Mouse (Mus musculus): ENCODE results near the gene Pacsin2. TPM values are rescaled to one million over a fixed set of nuclear protein-coding genes. Genes with fewer than 3 reads are reported as not detected.

Gene Pacsin2
- polyA plus RNA-seq, 1 experiment from 2014 or later, result 20.5 TPM

- WGBS, result 73% methylated on average over 7 of the region's 7 CpGs
- Histone ChIP-seq H3K4me3 (replicated peaks; ENCODE audit: low read length) (no peak overlapping the region), H3K4me2 (replicated peaks) (no peak overlapping the region), H3K36me3 (replicated peaks; ENCODE audit: control insufficient read depth, insufficient read depth) (peaks cover 27% of the 10 kb centered on the region; the same call in 1 of the 2 replicates), H3K4me1 (replicated peaks; ENCODE audit: control insufficient read depth, insufficient read depth, low read length) (peaks cover 15% of the 10 kb centered on the region), H3K27me3 (ENCODE audit: control insufficient read depth, insufficient read depth, low read length) (no peaks in the 10 kb centered on the region), H3K27ac (no peak overlapping the region), H3K9me3 (ENCODE audit: control insufficient read depth, low read length) (no peaks in the 10 kb centered on the region), H3K9ac (no peak overlapping the region)
- no peak for DNase-seq (ENCODE audit: low spot score)
- ATAC-seq (ENCODE audit: low FRiP score), result no peak
Measured at GRCm38 (mm10) chr15:83344956-83345355, 119.5 kb downstream of the Pacsin2 start.

GRCm38 (mm10) chr15:83344157-83344556 is 120.2 kb downstream of the Pacsin2 start:
- Histone ChIP-seq H3K27me3 (ENCODE audit: control insufficient read depth, insufficient read depth, low read length) (no peaks in the 10 kb centered on the region), H3K27ac (no peak overlapping the region), H3K4me1 (replicated peaks; ENCODE audit: control insufficient read depth, insufficient read depth, low read length) (peaks cover 10% of the 10 kb centered on the region), H3K36me3 (replicated peaks; ENCODE audit: control insufficient read depth, insufficient read depth) (peaks cover 27% of the 10 kb centered on the region; the same call in 1 of the 2 replicates), H3K4me3 (replicated peaks; ENCODE audit: low read length) (no peak overlapping the region), H3K9ac (no peak overlapping the region), H3K9me3 (ENCODE audit: control insufficient read depth, low read length) (no peaks in the 10 kb centered on the region), H3K4me2 (replicated peaks) (no peak overlapping the region)
- no peak for ATAC-seq (ENCODE audit: low FRiP score)
- no peak for DNase-seq (ENCODE audit: low spot score)
- WGBS, result 43% methylated on average over 7 of the region's 7 CpGs

GRCm38 (mm10) chr15:83338908-83339307 is 125.5 kb downstream of the Pacsin2 start:
- ATAC-seq (ENCODE audit: low FRiP score) (no peak), DNase-seq (ENCODE audit: low spot score) (no peak)
- H3K4me3 ChIP-seq (replicated peaks; ENCODE audit: low read length), result no peak overlapping the region
- H3K9ac ChIP-seq, result no peak overlapping the region
- no peaks in the 10 kb centered on the region for H3K27me3 ChIP-seq (ENCODE audit: control insufficient read depth, insufficient read depth, low read length)
- WGBS, result 84% methylated on average over 6 of the region's 6 CpGs
- H3K4me2 ChIP-seq (replicated peaks), result no peak overlapping the region
- no peak overlapping the region for H3K27ac ChIP-seq
- H3K4me1 ChIP-seq (replicated peaks; ENCODE audit: control insufficient read depth, insufficient read depth, low read length), result no peaks in the 10 kb centered on the region
- peaks cover 72% of the 10 kb centered on the region for H3K36me3 ChIP-seq (replicated peaks; ENCODE audit: control insufficient read depth, insufficient read depth)
- H3K9me3 ChIP-seq (ENCODE audit: control insufficient read depth, low read length), result no peaks in the 10 kb centered on the region

- H3K9ac ChIP-seq, result no peak overlapping the region
- 88% methylated on average over 8 of the region's 8 CpGs for WGBS
- DNase-seq (ENCODE audit: low spot score) (no peak), ATAC-seq (ENCODE audit: low FRiP score) (no peak)
- H3K4me3 ChIP-seq (replicated peaks; ENCODE audit: low read length), result no peak overlapping the region
- H3K27me3 ChIP-seq (ENCODE audit: control insufficient read depth, insufficient read depth, low read length), result no peaks in the 10 kb centered on the region
- no peaks in the 10 kb centered on the region for H3K9me3 ChIP-seq (ENCODE audit: control insufficient read depth, low read length)
- peaks cover 79% of the 10 kb centered on the region for H3K36me3 ChIP-seq (replicated peaks; ENCODE audit: control insufficient read depth, insufficient read depth)
- H3K4me1 ChIP-seq (replicated peaks; ENCODE audit: control insufficient read depth, insufficient read depth, low read length), result no peaks in the 10 kb centered on the region
- H3K27ac ChIP-seq, result no peak overlapping the region
- no peak overlapping the region for H3K4me2 ChIP-seq (replicated peaks)
Measured at GRCm38 (mm10) chr15:83337903-83338870, 126.2 kb downstream of the Pacsin2 start.

GRCm38 (mm10) chr15:83332373-83332772 is 132.0 kb downstream of the Pacsin2 start:
- Histone ChIP-seq H3K9me3 (ENCODE audit: control insufficient read depth, low read length) (no peaks in the 10 kb centered on the region), H3K9ac (no peak overlapping the region), H3K4me2 (replicated peaks) (no peak overlapping the region), H3K4me3 (replicated peaks; ENCODE audit: low read length) (no peak overlapping the region), H3K27me3 (ENCODE audit: control insufficient read depth, insufficient read depth, low read length) (no peaks in the 10 kb centered on the region), H3K36me3 (replicated peaks; ENCODE audit: control insufficient read depth, insufficient read depth) (peaks cover 95% of the 10 kb centered on the region), H3K27ac (no peak overlapping the region), H3K4me1 (replicated peaks; ENCODE audit: control insufficient read depth, insufficient read depth, low read length) (no peaks in the 10 kb centered on the region)
- ATAC-seq (ENCODE audit: low FRiP score), result no peak
- WGBS, result 72% methylated on average over 3 of the region's 3 CpGs
- no peak for DNase-seq (ENCODE audit: low spot score)

- no peak overlapping the region for H3K9ac ChIP-seq
- H3K4me2 ChIP-seq (replicated peaks), result no peak overlapping the region
- H3K27ac ChIP-seq, result no peak overlapping the region
- no peaks in the 10 kb centered on the region for H3K27me3 ChIP-seq (ENCODE audit: control insufficient read depth, insufficient read depth, low read length)
- 89% methylated on average over 5 of the region's 5 CpGs for WGBS
- H3K9me3 ChIP-seq (ENCODE audit: control insufficient read depth, low read length), result no peaks in the 10 kb centered on the region
- peaks cover 87% of the 10 kb centered on the region for H3K36me3 ChIP-seq (replicated peaks; ENCODE audit: control insufficient read depth, insufficient read depth)
- DNase-seq (ENCODE audit: low spot score) (no peak), ATAC-seq (ENCODE audit: low FRiP score) (no peak)
- H3K4me3 ChIP-seq (replicated peaks; ENCODE audit: low read length), result no peak overlapping the region
- H3K4me1 ChIP-seq (replicated peaks; ENCODE audit: control insufficient read depth, insufficient read depth, low read length), result no peaks in the 10 kb centered on the region
Measured at GRCm38 (mm10) chr15:83328952-83329351, 135.5 kb downstream of the Pacsin2 start.

Other genes starting within 250 kb of the Pacsin2 start
- gene A4galt, start 212.8 kb downstream of the Pacsin2 start, polyA plus RNA-seq (2014; fragmentation: Nextera tagmentation; extraction: Ambion mirVana), result 2.3 and 4.2 TPM in 2 replicates
- 38.4 and 43.2 TPM in 2 replicates for gene Arfgap3, start 114.4 kb downstream of the Pacsin2 start, polyA plus RNA-seq (2014; fragmentation: Nextera tagmentation; extraction: Ambion mirVana)
- 59.5 and 74.7 TPM in 2 replicates for gene Ttll1, start 46.3 kb upstream of the Pacsin2 start, polyA plus RNA-seq (2014; fragmentation: Nextera tagmentation; extraction: Ambion mirVana)
- 0.84 and 1.1 TPM in 2 replicates for gene Bik, start 62.3 kb upstream of the Pacsin2 start, polyA plus RNA-seq (2014; fragmentation: Nextera tagmentation; extraction: Ambion mirVana)
- gene Tspo, start 99.0 kb upstream of the Pacsin2 start, polyA plus RNA-seq (2014; fragmentation: Nextera tagmentation; extraction: Ambion mirVana), result 10.0 and 12.2 TPM in 2 replicates
- 33.2 and 37.6 TPM in 2 replicates for gene Mcat, start 99.2 kb upstream of the Pacsin2 start, polyA plus RNA-seq (2014; fragmentation: Nextera tagmentation; extraction: Ambion mirVana)
- gene Ttll12, start 130.6 kb upstream of the Pacsin2 start, polyA plus RNA-seq (2014; fragmentation: Nextera tagmentation; extraction: Ambion mirVana), result 43.1 and 44.4 TPM in 2 replicates